Mouse (Mus musculus) adrenal gland (tissue): Measurements from ENCODE around the gene Wipf1.

Experiments used
- intact Hi-C: fragments of 180-260 bp; cut with DNase I; formaldehyde crosslinking; loops from one replicate; pipeline ENCODE4 v1.15.1; 2025

The Wipf1 gene

DNA sequence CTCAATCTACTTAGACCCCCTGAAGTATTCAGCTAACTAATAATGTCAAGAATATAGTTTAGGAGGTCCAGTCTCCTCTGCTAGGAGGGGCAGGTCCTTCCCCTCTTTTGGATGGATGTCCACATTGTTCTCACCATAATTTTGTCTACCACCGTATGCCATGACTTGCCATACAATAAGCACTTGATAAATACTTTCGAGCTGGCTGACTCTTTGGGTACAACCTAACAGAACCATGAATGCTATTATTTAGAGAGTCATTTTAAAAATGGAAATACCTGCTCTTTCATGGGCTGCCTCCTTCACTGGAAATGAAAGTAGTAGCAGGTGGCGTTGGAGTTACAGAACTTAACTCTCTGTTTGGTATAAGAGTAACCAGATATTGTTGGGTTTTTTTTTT is 139.6 kb downstream of the Wipf1 start:
- intact Hi-C loops, result loop anchor here (10.0 kb wide), 1 partner anchor 75 kb away; the partner anchor contains the start of genes Cir1 and Scrn3

DNA sequence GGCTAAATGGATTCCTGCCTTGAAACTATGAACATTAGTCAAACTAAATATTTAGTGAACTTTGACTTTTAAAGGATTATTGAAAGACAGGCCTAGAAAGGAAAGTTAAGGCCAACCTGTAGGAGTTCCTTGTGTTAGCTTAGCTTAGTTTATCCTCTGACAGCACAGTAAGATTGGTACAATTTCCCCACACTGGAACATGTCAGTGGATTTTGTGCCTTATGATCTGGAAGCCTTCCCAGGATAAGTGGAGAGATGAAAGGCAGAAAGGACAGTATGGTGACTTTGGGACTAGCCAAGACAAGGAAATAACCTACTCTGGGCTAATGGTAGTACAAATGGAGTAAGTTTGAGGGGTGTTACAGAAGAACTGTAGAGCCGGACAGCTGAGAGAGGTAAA is 141.7 kb downstream of the Wipf1 start:
- intact Hi-C loops, result loop anchor here (10.0 kb wide), 1 partner anchor 73 kb away; the partner anchor contains the start of genes Cir1 and Scrn3

DNA sequence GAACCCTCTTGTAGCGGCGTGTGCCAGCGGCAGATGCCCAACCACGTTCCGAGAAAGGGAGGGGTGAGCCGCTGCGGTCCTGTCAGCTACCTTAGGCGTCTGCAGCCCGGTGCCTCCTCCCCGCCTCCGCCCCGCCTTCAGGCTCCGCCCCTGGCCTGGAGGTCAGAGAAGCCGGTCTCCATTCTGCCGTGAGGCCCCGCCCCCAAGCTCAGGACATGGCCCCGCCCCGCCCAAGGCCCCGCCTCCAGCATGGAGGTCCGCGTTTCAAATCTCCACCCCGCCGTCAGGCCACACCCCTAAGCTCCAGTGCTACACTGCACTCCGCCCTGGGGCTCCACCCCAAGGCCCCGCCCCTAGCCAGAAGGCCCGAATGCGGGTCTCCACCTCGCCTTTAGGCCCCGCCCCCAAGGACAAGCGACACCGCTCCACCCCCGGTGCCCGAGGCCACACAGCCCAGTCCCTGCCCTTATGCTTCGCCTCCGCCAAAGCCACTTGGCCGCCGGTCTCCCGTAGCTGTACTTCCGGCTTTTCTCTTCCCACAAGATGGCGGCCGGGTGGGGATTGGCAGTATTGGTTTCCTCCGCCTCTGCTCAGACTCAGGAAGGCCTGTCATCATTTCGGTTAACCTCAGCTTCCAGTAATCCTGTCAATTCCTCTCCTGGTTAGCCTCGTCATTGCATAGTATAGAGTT is 143.0 kb downstream of the Wipf1 start, which contains the start of gene Gpr155:
Gene Gpr155 (minus strand): TSS at position 217 of the 691 bp plus-strand sequence.
- intact Hi-C loops, result loop anchor here (10.0 kb wide), 1 partner anchor 72 kb away; the partner anchor contains the start of genes Cir1 and Scrn3

DNA sequence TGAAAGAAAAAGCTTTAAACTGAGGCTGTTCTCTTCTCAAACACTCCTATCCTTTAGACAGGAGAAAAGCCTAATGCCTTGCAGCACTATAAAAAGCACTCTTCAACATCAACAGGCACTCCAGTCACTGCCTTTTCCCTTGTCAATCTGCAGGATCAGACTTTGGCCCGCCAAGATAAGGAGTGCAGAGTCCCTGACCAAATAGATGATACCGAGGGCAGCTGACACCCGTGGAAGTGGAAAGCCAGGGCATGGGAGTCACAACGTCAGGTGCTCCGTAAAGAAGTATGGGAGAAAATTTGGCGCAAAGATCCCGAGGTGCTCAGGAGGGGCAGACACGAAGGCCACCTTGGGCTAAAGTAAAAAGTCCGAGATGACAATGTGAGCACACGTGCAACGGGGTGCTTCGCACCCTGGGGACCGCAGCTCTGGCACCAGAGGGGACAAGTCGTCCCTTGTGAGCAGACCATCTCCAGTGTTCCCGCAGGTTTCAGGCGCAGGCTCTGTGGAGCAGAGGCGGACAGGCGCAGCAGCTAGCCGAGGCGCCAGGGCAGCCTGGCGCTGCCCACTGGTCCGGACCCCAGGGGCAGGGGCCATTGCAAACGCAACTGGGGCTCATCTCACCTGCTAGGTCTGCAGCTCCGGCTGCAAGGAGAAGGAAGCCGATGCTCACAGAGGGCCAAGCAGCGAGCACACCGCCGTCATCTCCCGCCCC is 143.7 kb downstream of the Wipf1 start:
- intact Hi-C loops, result loop anchor here (10.0 kb wide), 1 partner anchor 71 kb away; the partner anchor contains the start of genes Cir1 and Scrn3

DNA sequence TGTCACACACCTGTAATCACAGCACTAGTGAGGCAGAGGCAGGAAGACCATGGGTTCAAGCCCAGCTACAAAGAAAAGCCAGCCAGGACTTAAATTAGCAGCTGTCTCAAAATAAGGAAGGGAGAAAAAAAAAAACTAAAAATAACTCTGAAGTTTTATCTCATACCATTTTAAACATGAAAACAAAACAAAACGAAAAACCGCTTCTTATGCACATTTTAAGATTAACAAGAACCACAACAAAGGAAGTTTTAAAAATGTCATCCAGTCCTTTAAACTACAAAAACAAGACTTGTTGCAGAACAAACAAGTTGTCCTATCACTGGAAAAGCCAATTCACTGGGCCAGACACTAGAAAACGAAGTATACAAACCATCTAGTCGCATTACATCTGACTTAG is 144.4 kb downstream of the Wipf1 start:
- intact Hi-C loops, result loop anchor here (10.0 kb wide), 1 partner anchor 70 kb away; the partner anchor contains the start of genes Cir1 and Scrn3

DNA sequence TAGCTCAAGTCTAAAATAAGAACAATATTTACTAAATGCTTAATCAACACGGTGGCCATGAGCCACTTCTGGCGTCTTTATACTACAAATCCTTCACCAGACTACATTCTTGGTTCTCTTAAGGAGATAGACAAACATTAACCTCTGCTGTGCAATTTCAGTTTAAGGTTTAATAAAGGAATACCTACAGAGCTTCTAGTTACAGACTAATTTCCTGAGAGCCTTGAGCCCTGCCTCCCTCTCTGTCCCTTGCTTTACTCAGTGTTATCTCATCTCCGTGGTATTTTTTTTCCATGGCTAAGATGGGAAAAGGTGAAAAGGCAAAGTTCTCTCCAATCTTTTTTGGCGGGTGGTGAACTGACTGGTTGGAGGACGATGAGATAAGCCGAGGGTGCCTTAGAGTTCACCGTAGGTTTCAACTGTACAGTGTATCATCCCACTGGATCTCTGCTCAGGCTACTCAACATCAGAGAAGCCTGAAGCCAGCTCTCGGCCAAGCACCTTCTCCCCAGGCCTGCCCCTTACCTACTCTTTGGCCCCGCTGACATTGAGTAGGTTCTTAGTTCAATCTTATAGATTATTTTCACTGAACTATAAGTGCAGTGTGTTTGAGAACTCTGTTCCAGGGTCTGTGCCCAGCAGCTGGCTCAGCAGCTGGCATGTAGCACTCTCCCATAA is 149.1 kb downstream of the Wipf1 start:
- intact Hi-C loops, result loop anchor here (10.0 kb wide), 1 partner anchor 66 kb away; the partner anchor contains the start of genes Cir1 and Scrn3

GRCm38 (mm10) chr2:73379656-73380055 is 149.9 kb downstream of the Wipf1 start:
- intact Hi-C loops, result loop anchor here (10.0 kb wide), 1 partner anchor 65 kb away; the partner anchor contains the start of genes Cir1 and Scrn3
